Mouse (Mus musculus) neural tube, embryonic 15.5 days (tissue): ENCODE data around the gene Pip5k1b. TPM values are rescaled to one million over a fixed set of nuclear protein-coding genes. Genes with fewer than 3 reads are reported as not detected.

ENCODE experiments used
- ATAC-seq: fragments of 200-750 bp; cut with Nextera tagmentation; 2 replicates; pipeline ENCODE4 v1.8.0; 2017; ENCODE audit warnings: mild to moderate bottlenecking, moderate TSS enrichment, moderate library complexity; ENCODE audit not compliant: low FRiP score
- H3K27ac ChIP-seq: fragments of 300-500 bp; sonication (generic); replicated peaks from 2 replicates; pipeline ENCODE4 v1.5.1; 2015; ENCODE audit warnings: mild to moderate bottlenecking, inconsistent platforms
- H3K27me3 ChIP-seq: fragments of 300-500 bp; sonication (generic); replicated peaks from 2 replicates; pipeline ENCODE4 v1.6.1; 2015; ENCODE audit warnings: inconsistent platforms
- H3K36me3 ChIP-seq: fragments of 300-500 bp; sonication (generic); 2 replicates; pipeline ENCODE4 v1.6.1; 2015; ENCODE audit warnings: inconsistent platforms
- H3K4me1 ChIP-seq: fragments of 300-500 bp; sonication (generic); 2 replicates; pipeline ENCODE4 v1.6.1; 2015; ENCODE audit warnings: inconsistent platforms
- H3K4me2 ChIP-seq: fragments of 300-500 bp; sonication (generic); 2 replicates; pipeline ENCODE4 v1.6.1; 2015; ENCODE audit warnings: inconsistent platforms, mild to moderate bottlenecking, moderate library complexity
- H3K4me3 ChIP-seq: fragments of 300-500 bp; sonication (generic); replicated peaks from 2 replicates; pipeline ENCODE4 v1.5.1; 2015; ENCODE audit warnings: mild to moderate bottlenecking, inconsistent platforms
- H3K9ac ChIP-seq: fragments of 300-500 bp; sonication (generic); replicated peaks from 2 replicates; pipeline ENCODE4 v1.6.1; 2015; ENCODE audit warnings: mild to moderate bottlenecking, inconsistent platforms
- H3K9me3 ChIP-seq: fragments of 300-500 bp; sonication (generic); replicated peaks from 2 replicates; pipeline ENCODE4 v1.6.1; 2016; ENCODE audit warnings: inconsistent platforms
- WGBS: fragments of 180-500 bp; shearing (Covaris S2); methylation state at CpG from one replicate; pipeline ENCODE4 v1.1.7; 2015; ENCODE audit warnings: mixed read lengths; 5-methylcytosine and 5-hydroxymethylcytosine counted together
- polyA plus RNA-seq: library from polyadenylated mRNA; unstranded; fragments of >200 nt; fragmentation: Nextera tagmentation; extraction: Ambion mirVana; gene quantifications from 2 replicates; pipeline ENCODE4 v1.2.1, GENCODE M21; 2015

Pip5k1b gene
- 1.6 and 2.6 TPM in 2 replicates for polyA plus RNA-seq

DNA sequence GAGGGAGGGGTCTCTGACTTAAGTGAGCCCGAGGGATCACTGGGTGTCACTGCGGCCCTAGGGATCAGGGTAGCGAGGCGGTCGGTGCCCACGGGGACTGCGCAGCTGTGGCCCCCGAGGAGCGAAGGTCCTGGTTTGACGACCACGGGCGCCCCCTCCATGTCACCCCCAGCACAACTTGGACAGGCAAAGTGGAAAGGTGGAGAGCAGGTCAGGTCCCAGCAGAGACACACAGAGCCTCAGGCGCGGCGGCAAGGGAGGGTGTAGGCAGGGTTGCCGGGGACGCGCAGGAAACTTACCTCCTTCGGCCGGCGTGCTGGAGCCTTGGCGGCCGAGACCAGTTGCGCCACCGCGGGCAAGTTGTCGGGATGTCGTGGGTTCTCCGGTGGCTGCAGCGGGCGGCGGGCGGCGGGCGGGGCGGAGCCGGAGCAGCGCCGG lies at the start of gene Pip5k1b:
Pip5k1b (minus strand) TSS at position 407 of the 438 bp plus-strand sequence.
- Histone ChIP-seq H3K36me3 (no peaks in the 10 kb centered on the region), H3K27ac (peak within 1 kb of the TSS; percentile 77), H3K4me2 (peak within 1 kb of the TSS; percentile 98), H3K4me3 (peak within 1 kb of the TSS; percentile 87), H3K27me3 (0 out of 2 replicates have a peak, but pooled peaks cover 13% of the 10 kb centered on the region), H3K9ac (peak within 1 kb of the TSS; percentile 79), H3K4me1 (peaks cover 26% of the 10 kb centered on the region), H3K9me3 (no peaks in the 10 kb centered on the region)
- 1% methylated on average over 30 of the region's 39 CpGs for WGBS
- ATAC-seq = peak; percentile 58

DNA sequence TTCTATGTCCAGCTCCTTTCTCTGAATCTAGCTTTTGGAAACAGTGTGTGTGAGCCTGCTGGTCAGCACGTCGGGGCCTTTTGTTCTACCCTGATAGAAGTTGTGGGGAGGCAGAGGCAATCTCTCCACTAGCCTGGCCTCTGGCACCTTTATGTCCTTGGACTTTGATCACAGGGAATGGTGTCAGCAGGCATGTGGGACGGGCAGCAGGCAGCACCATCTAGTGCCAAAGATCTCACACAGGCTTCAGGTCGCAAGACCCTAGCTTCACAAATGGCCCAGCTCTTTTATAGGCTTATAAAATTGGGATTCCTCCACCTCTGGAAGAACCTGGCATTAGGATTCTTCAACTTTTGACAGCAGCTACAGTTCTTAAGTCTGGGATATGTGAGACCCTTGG lies 48.4 kb upstream of the Pip5k1b start:
- no peak overlapping the region for H3K4me3 ChIP-seq
- H3K27ac ChIP-seq = no peak overlapping the region
- no peaks in the 10 kb centered on the region for H3K4me1 ChIP-seq
- ATAC-seq = no peak
- H3K36me3 ChIP-seq = no peaks in the 10 kb centered on the region
- no peaks in the 10 kb centered on the region for H3K27me3 ChIP-seq
- no peaks in the 10 kb centered on the region for H3K9me3 ChIP-seq
- H3K4me2 ChIP-seq = no peak overlapping the region
- no peak overlapping the region for H3K9ac ChIP-seq
- WGBS = 80% methylated on average over 4 of the region's 4 CpGs

DNA sequence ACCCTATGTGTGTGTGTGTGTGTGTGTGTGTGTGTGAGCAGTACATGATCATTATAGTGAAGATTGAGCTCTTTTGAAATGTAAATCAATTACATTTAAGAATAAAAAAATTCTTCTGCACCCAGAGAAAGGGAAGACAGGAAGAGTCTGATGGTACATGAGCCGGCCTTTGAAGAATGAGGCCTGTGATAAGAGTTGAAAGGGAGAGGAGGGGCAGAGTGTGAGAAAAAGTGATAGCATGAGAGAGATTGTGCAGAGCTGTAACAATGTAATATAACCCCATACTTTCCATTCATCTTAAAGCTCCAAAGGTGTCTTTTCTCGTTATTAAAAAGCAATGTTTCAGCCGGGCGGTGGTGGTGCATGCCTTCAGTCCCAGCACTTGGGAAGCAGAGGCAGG lies 47.8 kb upstream of the Pip5k1b start:
- 96% methylated on average over 4 of the region's 4 CpGs for WGBS
- Histone ChIP-seq H3K36me3 (no peaks in the 10 kb centered on the region), H3K4me2 (no peak overlapping the region), H3K4me1 (no peaks in the 10 kb centered on the region), H3K27me3 (no peaks in the 10 kb centered on the region), H3K4me3 (no peak overlapping the region), H3K27ac (no peak overlapping the region), H3K9me3 (no peaks in the 10 kb centered on the region), H3K9ac (no peak overlapping the region)
- no peak for ATAC-seq

GRCm38 (mm10) chr19:24586726-24587125 lies 31.1 kb upstream of the Pip5k1b start:
- no peaks in the 10 kb centered on the region for H3K4me1 ChIP-seq
- no peak overlapping the region for H3K27ac ChIP-seq
- H3K4me3 ChIP-seq = no peak overlapping the region
- H3K4me2 ChIP-seq = no peak overlapping the region
- no peak overlapping the region for H3K9ac ChIP-seq
- no peaks in the 10 kb centered on the region for H3K27me3 ChIP-seq
- H3K9me3 ChIP-seq = no peaks in the 10 kb centered on the region
- H3K36me3 ChIP-seq = no peaks in the 10 kb centered on the region
- ATAC-seq = no peak
- 25% methylated on average over 2 of the region's 2 CpGs for WGBS

- Histone ChIP-seq H3K9ac (no peak overlapping the region), H3K27ac (no peak overlapping the region), H3K4me3 (no peak overlapping the region), H3K36me3 (no peaks in the 10 kb centered on the region), H3K4me1 (0 out of 2 replicates have a peak, but pooled peaks cover 2% of the 10 kb centered on the region), H3K4me2 (no peak overlapping the region), H3K27me3 (no peaks in the 10 kb centered on the region), H3K9me3 (no peaks in the 10 kb centered on the region)
- WGBS = 94% methylated on average over 5 of the region's 5 CpGs
- ATAC-seq = no peak
These were observed 29.5 kb upstream of the Pip5k1b start for GRCm38 (mm10) chr19:24585171-24585570.

GRCm38 (mm10) chr19:24583956-24584355 lies 28.3 kb upstream of the Pip5k1b start:
- Histone ChIP-seq H3K27ac (no peak overlapping the region), H3K9ac (no peak overlapping the region), H3K36me3 (no peaks in the 10 kb centered on the region), H3K4me1 (0 out of 2 replicates have a peak, but pooled peaks cover 2% of the 10 kb centered on the region), H3K4me2 (no peak overlapping the region), H3K4me3 (no peak overlapping the region), H3K9me3 (no peaks in the 10 kb centered on the region), H3K27me3 (no peaks in the 10 kb centered on the region)
- 87% methylated on average over 8 of the region's 8 CpGs for WGBS
- no peak for ATAC-seq

DNA sequence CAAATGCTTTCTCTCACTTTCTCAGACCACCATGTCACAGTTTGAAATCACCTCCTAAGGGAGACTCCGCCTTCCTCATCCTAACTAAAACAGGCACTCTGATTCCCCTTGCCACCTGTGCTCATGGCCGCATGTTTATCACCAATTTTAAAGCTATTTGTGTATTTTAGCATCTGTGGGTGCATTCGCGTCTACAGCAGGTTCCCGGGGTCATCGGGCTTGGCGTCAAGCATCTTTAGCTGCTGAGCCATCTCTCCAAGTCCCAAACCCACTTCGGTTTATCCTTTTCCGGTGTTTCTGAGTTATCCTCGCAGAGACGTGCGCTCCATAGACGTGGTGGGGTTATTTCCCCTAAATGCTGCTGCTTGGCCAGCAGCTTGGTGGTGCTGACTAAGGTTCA lies 20.5 kb upstream of the Pip5k1b start:
- 94% methylated on average over 13 of the region's 13 CpGs for WGBS
- ATAC-seq = no peak
- H3K27me3 ChIP-seq = no peaks in the 10 kb centered on the region
- no peaks in the 10 kb centered on the region for H3K36me3 ChIP-seq
- H3K4me1 ChIP-seq = no peaks in the 10 kb centered on the region
- H3K4me2 ChIP-seq = no peak overlapping the region
- no peak overlapping the region for H3K9ac ChIP-seq
- H3K9me3 ChIP-seq = no peaks in the 10 kb centered on the region
- no peak overlapping the region for H3K27ac ChIP-seq
- no peak overlapping the region for H3K4me3 ChIP-seq

DNA sequence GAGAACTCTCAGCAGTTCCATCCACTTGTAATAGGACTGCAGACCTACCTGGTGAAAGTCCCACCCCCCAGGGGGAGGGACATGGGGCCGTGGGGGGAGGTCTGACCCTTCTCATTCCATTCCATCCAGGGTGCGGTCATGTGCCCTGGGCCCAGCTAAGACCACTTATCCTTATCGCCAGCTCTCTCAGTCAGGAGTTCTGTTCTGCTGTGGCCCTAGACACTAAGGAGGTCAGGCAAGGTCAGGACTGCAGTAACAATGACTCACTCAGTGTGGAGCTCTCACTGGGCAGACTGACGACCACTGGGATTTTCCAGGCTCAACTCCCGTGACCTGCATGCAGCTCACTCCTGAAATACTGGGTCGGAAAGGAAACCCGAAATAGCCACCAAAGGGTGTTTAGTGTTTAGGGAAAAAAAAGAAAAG lies 16.1 kb upstream of the Pip5k1b start:
- Histone ChIP-seq H3K36me3 (no peaks in the 10 kb centered on the region), H3K27me3 (no peaks in the 10 kb centered on the region), H3K4me2 (no peak overlapping the region), H3K27ac (no peak overlapping the region), H3K9ac (no peak overlapping the region), H3K4me1 (no peaks in the 10 kb centered on the region), H3K4me3 (no peak overlapping the region), H3K9me3 (no peaks in the 10 kb centered on the region)
- WGBS = 52% methylated on average over 7 of the region's 7 CpGs
- ATAC-seq = no peak

DNA sequence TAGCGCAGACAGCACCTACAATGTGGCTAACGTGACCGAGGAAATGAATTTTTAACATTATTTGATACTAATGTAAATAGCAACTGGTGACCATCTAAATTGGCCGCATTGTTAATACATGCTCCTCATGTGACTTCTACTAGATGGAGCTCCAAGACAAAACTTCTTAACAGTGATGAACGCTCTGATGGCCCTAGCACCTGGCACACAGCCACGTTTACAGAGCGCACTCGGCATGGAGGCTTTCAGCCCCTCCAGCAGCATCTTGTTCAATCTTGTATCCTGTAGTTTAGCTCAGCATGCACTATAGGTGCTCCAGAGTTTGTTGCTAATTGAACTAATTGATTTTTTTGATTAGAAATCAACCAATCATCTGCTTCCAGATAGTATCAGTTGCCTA lies 15.3 kb upstream of the Pip5k1b start:
- no peaks in the 10 kb centered on the region for H3K4me1 ChIP-seq
- WGBS = 74% methylated on average over 8 of the region's 8 CpGs
- no peak for ATAC-seq

GRCm38 (mm10) chr19:24557456-24557855 lies 1.8 kb upstream of the Pip5k1b start:
- Histone ChIP-seq H3K4me1 (peaks cover 26% of the 10 kb centered on the region), H3K9me3 (no peaks in the 10 kb centered on the region), H3K9ac (no peak overlapping the region), H3K4me2 (peak overlapping the region; percentile 98), H3K4me3 (peak overlapping the region; percentile 87), H3K27ac (no peak overlapping the region), H3K27me3 (0 out of 2 replicates have a peak, but pooled peaks cover 13% of the 10 kb centered on the region), H3K36me3 (no peaks in the 10 kb centered on the region)
- 3% methylated on average over 11 of the region's 11 CpGs for WGBS
- no peak for ATAC-seq

More for the DNA sequence above, 15.3 kb upstream of the Pip5k1b start:
- no peaks in the 10 kb centered on the region for H3K27me3 ChIP-seq
- no peak overlapping the region for H3K9ac ChIP-seq
- no peak overlapping the region for H3K27ac ChIP-seq
- no peak overlapping the region for H3K4me3 ChIP-seq
- H3K9me3 ChIP-seq = no peaks in the 10 kb centered on the region
- no peak overlapping the region for H3K4me2 ChIP-seq
- H3K36me3 ChIP-seq = no peaks in the 10 kb centered on the region

DNA sequence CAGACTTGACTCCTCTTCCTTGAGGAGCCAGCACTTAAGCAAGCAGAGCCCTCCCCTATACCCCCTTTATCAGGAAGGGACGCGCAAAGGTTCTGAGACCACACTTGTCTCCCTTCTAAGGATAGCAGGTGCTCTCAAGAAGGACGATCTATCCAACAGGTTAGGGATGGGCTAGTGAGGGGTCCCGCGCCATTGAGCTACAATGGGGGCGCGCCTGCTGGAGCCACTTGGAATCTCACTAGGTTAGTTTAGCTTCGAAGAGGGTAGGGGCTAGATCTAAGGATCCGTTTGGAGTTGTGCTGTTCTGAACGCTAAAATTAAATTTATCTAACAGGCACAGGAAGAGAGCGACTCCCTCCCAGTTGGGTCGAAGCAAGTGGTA lies 904 bp upstream of the Pip5k1b start:
- ATAC-seq = peak; percentile 35; the same call in 1 of the 2 replicates
- H3K27ac ChIP-seq = peak overlapping the region; percentile 77
- WGBS = under 1% methylated on average over 12 of the region's 12 CpGs
- H3K9ac ChIP-seq = peak overlapping the region; percentile 79
- H3K9me3 ChIP-seq = no peaks in the 10 kb centered on the region
- peak overlapping the region; percentile 87 for H3K4me3 ChIP-seq
- 0 out of 2 replicates have a peak, but pooled peaks cover 13% of the 10 kb centered on the region for H3K27me3 ChIP-seq
- peaks cover 26% of the 10 kb centered on the region for H3K4me1 ChIP-seq
- no peaks in the 10 kb centered on the region for H3K36me3 ChIP-seq
- peak overlapping the region; percentile 98 for H3K4me2 ChIP-seq

DNA sequence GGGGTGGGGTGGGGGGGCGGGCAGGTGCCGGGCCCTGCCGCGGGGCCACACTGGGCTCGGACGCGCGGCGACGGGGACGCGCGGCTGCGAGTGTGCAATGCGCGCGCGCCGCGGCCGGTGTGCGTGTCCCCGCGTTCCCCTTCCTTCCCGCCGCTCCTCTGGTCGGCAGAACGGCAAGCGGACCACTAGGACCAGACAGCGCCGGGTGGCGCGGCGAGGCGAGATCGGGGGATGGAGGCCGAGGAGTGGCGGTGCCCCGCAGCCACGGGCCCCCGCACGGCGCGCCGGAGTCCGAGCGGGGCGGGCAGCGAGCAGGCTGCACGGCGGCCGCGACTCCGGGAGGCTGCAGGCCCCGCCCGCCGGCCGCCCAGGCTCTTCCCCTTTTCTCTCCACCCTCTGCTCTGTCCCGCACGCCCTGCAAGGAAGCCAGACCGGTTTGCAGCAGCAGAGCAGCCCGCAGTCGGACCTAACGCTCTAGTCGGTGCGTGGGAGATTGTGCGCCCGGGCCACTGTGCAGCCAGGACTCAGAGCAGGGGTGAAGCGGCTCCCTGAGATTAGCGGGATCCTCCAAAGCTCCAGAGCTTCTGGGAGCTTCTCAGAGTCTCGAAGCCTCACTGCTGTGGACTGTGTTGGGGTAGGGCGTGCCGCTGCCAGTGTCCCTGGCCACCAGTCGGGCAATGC lies 372 bp upstream of the Pip5k1b start:
- H3K36me3 ChIP-seq = no peaks in the 10 kb centered on the region
- peak overlapping the region; percentile 87 for H3K4me3 ChIP-seq
- ATAC-seq = peak; percentile 85
- WGBS = under 1% methylated on average over 59 of the region's 74 CpGs
- peaks cover 26% of the 10 kb centered on the region for H3K4me1 ChIP-seq
- H3K9ac ChIP-seq = peak overlapping the region; percentile 79
- peak overlapping the region; percentile 98 for H3K4me2 ChIP-seq
- H3K27ac ChIP-seq = peak overlapping the region; percentile 77
- 0 out of 2 replicates have a peak, but pooled peaks cover 13% of the 10 kb centered on the region for H3K27me3 ChIP-seq
- no peaks in the 10 kb centered on the region for H3K9me3 ChIP-seq
